Mouse (Mus musculus): ENCODE results near the gene Akt3.

Gene Akt3

GRCm38 (mm10) chr1:177051366-177051963 is 206.5 kb downstream of the Akt3 start:
- DNase-seq (ENCODE audit: low spot score): no peak

- no peak for DNase-seq (ENCODE audit: low spot score)
Observed at GRCm38 (mm10) chr1:177048773-177049172, 209.2 kb downstream of the Akt3 start.

GRCm38 (mm10) chr1:177046963-177047362 is 211.0 kb downstream of the Akt3 start:
- no peak for DNase-seq (ENCODE audit: low spot score)

GRCm38 (mm10) chr1:177045885-177046284 is 212.1 kb downstream of the Akt3 start:
- DNase-seq (ENCODE audit: low spot score): no peak

- DNase-seq (ENCODE audit: low spot score): no peak
Observed at GRCm38 (mm10) chr1:177040058-177040457, 217.9 kb downstream of the Akt3 start.

- DNase-seq (ENCODE audit: low spot score): no peak
Observed at GRCm38 (mm10) chr1:177039093-177039674, 218.8 kb downstream of the Akt3 start.

- DNase-seq (ENCODE audit: low spot score): no peak
Observed at GRCm38 (mm10) chr1:177038383-177038782, 219.6 kb downstream of the Akt3 start.

- no peak for DNase-seq (ENCODE audit: low spot score)
Observed at GRCm38 (mm10) chr1:177035460-177035859, 222.5 kb downstream of the Akt3 start.

GRCm38 (mm10) chr1:177032233-177032632 is 225.8 kb downstream of the Akt3 start:
- DNase-seq (ENCODE audit: low spot score): no peak

GRCm38 (mm10) chr1:177031196-177031595 is 226.8 kb downstream of the Akt3 start:
- DNase-seq (ENCODE audit: low spot score): no peak

- DNase-seq (ENCODE audit: low spot score): no peak
Observed at GRCm38 (mm10) chr1:177030669-177031068, 227.3 kb downstream of the Akt3 start.

- DNase-seq (ENCODE audit: low spot score): no peak
Observed at GRCm38 (mm10) chr1:177029032-177029431, 229.0 kb downstream of the Akt3 start.

GRCm38 (mm10) chr1:177027706-177028105 is 230.3 kb downstream of the Akt3 start:
- no peak for DNase-seq (ENCODE audit: low spot score)

GRCm38 (mm10) chr1:177022751-177023150 is 235.3 kb downstream of the Akt3 start:
- DNase-seq (ENCODE audit: low spot score): no peak

GRCm38 (mm10) chr1:177019668-177020067 is 238.3 kb downstream of the Akt3 start:
- no peak for DNase-seq (ENCODE audit: low spot score)

GRCm38 (mm10) chr1:177018750-177019149 is 239.3 kb downstream of the Akt3 start:
- no peak for DNase-seq (ENCODE audit: low spot score)

GRCm38 (mm10) chr1:177016729-177017128 is 241.3 kb downstream of the Akt3 start:
- DNase-seq (ENCODE audit: low spot score): no peak

- DNase-seq (ENCODE audit: low spot score): no peak
Observed at GRCm38 (mm10) chr1:177015917-177016316, 242.1 kb downstream of the Akt3 start.

GRCm38 (mm10) chr1:177014921-177015439 is 243.0 kb downstream of the Akt3 start:
- no peak for DNase-seq (ENCODE audit: low spot score)

GRCm38 (mm10) chr1:177014346-177014745 is 243.7 kb downstream of the Akt3 start:
- no peak for DNase-seq (ENCODE audit: low spot score)

GRCm38 (mm10) chr1:177013776-177014175 is 244.2 kb downstream of the Akt3 start:
- DNase-seq (ENCODE audit: low spot score): no peak

- no peak for DNase-seq (ENCODE audit: low spot score)
Observed at GRCm38 (mm10) chr1:177013313-177013712, 244.7 kb downstream of the Akt3 start.

- DNase-seq (ENCODE audit: low spot score): no peak
Observed at GRCm38 (mm10) chr1:177012774-177013173, 245.2 kb downstream of the Akt3 start.

- DNase-seq (ENCODE audit: low spot score): no peak
Observed at GRCm38 (mm10) chr1:177011688-177012087, 246.3 kb downstream of the Akt3 start.

All from spleen, adult 12 weeks (tissue).